Mouse (Mus musculus): ENCODE results near the gene Klhl20.

DNA sequence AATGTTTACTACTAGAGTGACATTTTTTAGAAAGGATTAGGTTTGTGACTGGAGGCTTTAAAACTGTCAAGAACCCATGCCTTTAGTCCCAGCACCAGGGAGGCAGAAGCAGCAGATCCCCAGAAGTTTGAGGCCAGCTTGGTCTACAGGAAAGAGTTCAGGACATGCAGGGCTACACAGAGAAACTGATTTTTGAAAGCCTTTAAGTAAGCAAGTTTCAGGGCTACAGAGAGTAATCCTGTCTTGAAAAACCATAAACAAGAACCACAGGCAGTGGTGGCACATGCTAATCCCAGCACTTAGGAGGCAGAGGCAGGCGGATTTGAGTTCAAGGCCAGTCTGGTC, 90.9 kb downstream of the Klhl20 start:
- TF ChIP-seq CTCF (IDR thresholded peaks at IDR 0.05; ENCODE audit: low read depth) = no peak
- TF ChIP-seq EP300 (IDR thresholded peaks at IDR 0.05; ENCODE audit: low read depth) = no peak

Data from heart, postnatal 0 days (tissue).